Mouse (Mus musculus) mammary gland, adult 2 months (tissue): ENCODE data around the gene Dll1. TPM values are rescaled to one million over a fixed set of nuclear protein-coding genes. Genes with fewer than 3 reads are reported as not detected.

ENCODE experiments used
- polyA plus RNA-seq: library from polyadenylated mRNA; depleted of rRNA; stranded (reverse); fragments of >200 nt; gene quantifications from 2 replicates; pipeline ENCODE4 v1.2.3, GENCODE M21; 2012; ENCODE audit warnings: low replicate concordance; rRNA removed

Dll1 gene
- 20.2 and 22.4 TPM in 2 replicates for polyA plus RNA-seq

DNA sequence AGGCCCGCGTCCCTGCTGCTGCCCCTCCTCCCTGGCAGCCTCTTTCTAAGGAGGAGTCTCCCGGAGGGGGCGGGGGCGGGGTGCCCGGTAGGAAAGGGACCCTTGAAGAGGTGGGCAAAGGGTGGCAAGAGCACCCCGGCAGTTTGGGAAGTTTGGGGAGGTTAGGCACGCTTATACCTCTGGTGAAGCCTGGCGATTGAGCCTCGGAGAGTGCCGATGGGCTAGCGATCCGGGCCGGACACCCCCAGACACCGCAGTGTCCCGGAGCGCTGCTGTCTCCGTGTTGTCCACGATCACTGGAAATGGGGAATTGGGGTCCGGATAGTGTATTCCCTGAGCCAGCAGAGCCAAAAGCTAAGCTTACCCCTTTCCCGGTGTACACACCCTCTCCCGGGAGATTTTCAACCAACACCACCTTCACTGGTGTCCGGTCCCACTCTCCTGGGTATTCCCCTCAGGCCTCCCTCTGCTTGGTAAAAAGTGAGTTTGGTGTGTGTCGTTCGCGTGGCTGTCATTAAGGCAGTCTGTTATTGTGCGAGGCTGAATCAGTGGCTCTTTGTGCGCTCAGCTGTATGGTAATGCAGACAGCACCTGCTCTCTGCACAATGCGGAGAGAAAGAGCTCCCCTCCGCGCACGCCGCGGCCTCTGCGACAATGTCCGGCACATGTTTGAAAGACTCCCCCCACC, at the start of gene Dll1:
Gene Dll1 (minus strand): TSS at position 379 of the 688 bp plus-strand sequence.

DNA sequence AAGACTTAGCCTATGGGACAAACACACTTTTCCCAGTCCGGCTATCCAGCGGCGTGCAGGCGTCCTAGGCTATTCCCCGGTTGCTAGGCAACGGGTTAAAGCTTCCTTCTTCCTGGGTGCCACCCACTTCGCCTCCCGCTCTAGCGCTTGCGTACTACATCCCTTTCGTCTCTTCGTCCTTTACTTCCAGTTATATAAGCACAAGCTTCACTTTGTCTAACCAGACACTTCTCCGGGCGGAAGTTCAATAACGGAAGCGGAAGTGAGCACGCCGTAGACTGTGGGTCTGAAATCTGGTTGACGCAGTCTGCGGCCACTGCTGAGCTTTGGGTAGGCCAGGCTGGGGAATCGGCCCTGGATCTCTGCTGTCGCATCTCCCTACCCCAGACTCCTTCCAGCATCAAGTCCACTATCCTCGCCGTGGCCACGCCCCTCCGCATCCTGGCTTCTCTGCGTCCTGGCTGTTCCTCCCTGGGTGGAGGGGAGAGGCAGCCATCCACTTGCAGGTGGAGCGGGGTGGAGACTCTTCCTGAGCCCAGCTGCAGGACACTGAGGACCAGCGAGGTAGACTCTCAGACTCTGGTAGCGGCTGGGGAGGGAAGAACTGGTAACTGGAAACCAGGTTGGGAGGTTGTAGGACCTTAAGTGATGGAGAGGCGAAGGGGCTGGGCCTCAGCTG, 19.5 kb upstream of the Dll1 start, which contains the start of gene Fam120b:
Gene Fam120b (plus strand): TSS at position 206 of the 679 bp plus-strand sequence.

Other genes with a start within 250 kb of the Dll1 start
- gene Fam120b, start 19.3 kb upstream of the Dll1 start, polyA plus RNA-seq: 8.5 and 12.0 TPM in 2 replicates
- gene Psmb1, start 122.9 kb upstream of the Dll1 start, polyA plus RNA-seq: 67.1 and 107 TPM in 2 replicates
- gene Tbp, start 123.0 kb upstream of the Dll1 start, polyA plus RNA-seq: 32.8 and 47.5 TPM in 2 replicates
- 21.0 and 47.5 TPM in 2 replicates for gene Pdcd2, start 150.4 kb upstream of the Dll1 start, polyA plus RNA-seq
- gene Prdm9, start 187.5 kb upstream of the Dll1 start, polyA plus RNA-seq: 1.7 and 3.3 TPM in 2 replicates